ENCODE assay signal across 33 mouse cellular contexts in the genomic region with DNA sequence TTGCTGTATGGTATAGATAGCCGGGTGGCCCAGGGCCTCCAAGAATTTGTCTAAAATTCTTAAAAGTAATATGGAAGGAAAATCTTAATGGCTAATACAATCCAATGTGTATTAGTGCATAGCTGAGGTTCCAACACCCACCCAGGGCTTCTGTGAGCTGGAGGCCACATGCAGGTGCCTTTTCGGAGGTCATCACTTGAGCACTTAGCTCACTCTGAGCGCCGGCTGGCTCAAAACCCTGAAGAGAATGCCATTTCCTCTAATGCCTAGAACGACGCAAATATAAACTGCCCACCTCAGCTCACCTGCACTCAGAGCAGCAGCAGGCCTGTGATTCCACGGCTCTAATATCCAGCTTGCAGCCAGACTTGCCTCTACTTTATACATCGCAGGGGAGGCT.
"Had no signal": no experiment of that assay in that cellular context is flagged by ENCODE, and none has a peak within 500 bp of the region (broad histone marks: within the 10 kb centered on the region; RNA-seq: fewer than 3 reads in every experiment).

No protein-coding gene starts in this region.

- H3K27ac ChIP-seq: heart, embryonic 10.5 days; heart, embryonic 13.5 days; heart, embryonic 15.5 days; hindbrain, embryonic 10.5 days; hindbrain, embryonic 12.5 days; hindbrain, embryonic 13.5 days; hindbrain, embryonic 14.5 days; hindbrain, embryonic 15.5 days; hindbrain, postnatal 0 days; intestine, embryonic 15.5 days; kidney, embryonic 15.5 days; kidney, postnatal 0 days; left cerebral cortex, adult 2 months had no signal

- H3K4me2 ChIP-seq: heart, embryonic 11.5 days; heart, embryonic 12.5 days; heart, embryonic 13.5 days; heart, embryonic 15.5 days; hindbrain, embryonic 12.5 days; hindbrain, embryonic 13.5 days; hindbrain, embryonic 14.5 days; hindbrain, embryonic 15.5 days; intestine, embryonic 15.5 days; kidney, embryonic 15.5 days had no signal

- ATAC-seq: hindbrain, embryonic 16.5 days; hindbrain, postnatal 0 days; inflammation-experienced regulatory T-cells, adult 6 months; intestine, embryonic 15.5 days; intestine, embryonic 16.5 days; intestine, postnatal 0 days had no signal

- H3K4me1 ChIP-seq: heart, embryonic 10.5 days; heart, embryonic 12.5 days; heart, embryonic 13.5 days; heart, embryonic 15.5 days; hindbrain, embryonic 12.5 days; intestine, embryonic 15.5 days; kidney, embryonic 15.5 days had no signal

- H3K36me3 ChIP-seq: heart, embryonic 10.5 days; heart, embryonic 12.5 days; heart, embryonic 13.5 days; heart, embryonic 15.5 days; hindbrain, embryonic 10.5 days; hindbrain, embryonic 12.5 days; hindbrain, embryonic 13.5 days; hindbrain, embryonic 15.5 days; intestine, embryonic 15.5 days; kidney, embryonic 15.5 days had no signal

- DNase-seq: heart, postnatal 10 days; heart, postnatal 14 days; heart, postnatal 4 days; kidney, adult 11 months; kidney, adult 18-20 months; kidney, adult 2 months; kidney, adult 8-10 months; kidney, adult 9 months; kidney, postnatal 10 days; kidney, postnatal 14 days; kidney, postnatal 25 days; kidney, postnatal 36 days; kidney, postnatal 4 days; layer of hippocampus, adult 9-11 months had no signal

- H3K4me3 ChIP-seq: heart, embryonic 10.5 days; heart, embryonic 12.5 days; heart, embryonic 13.5 days; heart, embryonic 15.5 days; hindbrain, embryonic 10.5 days; hindbrain, embryonic 12.5 days; hindbrain, embryonic 13.5 days; hindbrain, embryonic 15.5 days; intestine, embryonic 15.5 days; kidney, embryonic 15.5 days; left cerebral cortex, adult 2 months had no signal

- H3K9me3 ChIP-seq: heart, embryonic 10.5 days; heart, embryonic 12.5 days; heart, embryonic 13.5 days; heart, embryonic 15.5 days; hindbrain, embryonic 10.5 days; hindbrain, embryonic 12.5 days; hindbrain, embryonic 13.5 days; hindbrain, embryonic 15.5 days; intestine, embryonic 15.5 days; kidney, embryonic 15.5 days had no signal

- H3K9ac ChIP-seq: heart, embryonic 12.5 days; heart, embryonic 13.5 days; heart, embryonic 15.5 days; hindbrain, embryonic 12.5 days; hindbrain, embryonic 13.5 days; hindbrain, embryonic 14.5 days; hindbrain, embryonic 15.5 days; intestine, embryonic 15.5 days; kidney, embryonic 15.5 days had no signal

- H3K27me3 ChIP-seq: heart, embryonic 12.5 days; heart, embryonic 13.5 days; heart, embryonic 15.5 days; hindbrain, embryonic 12.5 days; hindbrain, embryonic 13.5 days; hindbrain, embryonic 15.5 days; intestine, embryonic 15.5 days; kidney, embryonic 15.5 days had no signal
